Mouse (Mus musculus) 3134 (cell line): ENCODE measurements at regions not wholly inside any gene's neighbourhood (a gene's known extent, or its start where the extent isn't known, plus 50 kb on each side); places are given as distances from the start of the nearest gene placed in this dataset.

Experiments
- DNase-seq: peaks from one replicate; pipeline ENCODE4 v3.0.0-alpha.2; 2011; ENCODE audit warnings: low spot score; ENCODE audit not compliant: insufficient read length; ENCODE audit errors: extremely low read depth

- DNase-seq: no peak
Measured at GRCm38 (mm10) chr8:80117328-80117727, 59.5 kb upstream of the Hhip start.
